Mouse (Mus musculus): ENCODE results near the gene Gm28038. TPM values are rescaled to one million over a fixed set of nuclear protein-coding genes. Genes with fewer than 3 reads are reported as not detected.

Gene Gm28038
- polyA plus RNA-seq, 1 experiment: not detected

- no peak for TF ChIP-seq GATA1 (IDR thresholded peaks at IDR 0.05; ENCODE audit: low read length)
These were observed 65.3 kb downstream of the Gm28038 start for GRCm38 (mm10) chr2:30345971-30346676.

GRCm38 (mm10) chr2:30349196-30349595 lies 68.4 kb downstream of the Gm28038 start:
- no peak for TF ChIP-seq GATA1 (IDR thresholded peaks at IDR 0.05; ENCODE audit: low read length)

Other genes with a start within 250 kb of the Gm28038 start
- 29.5 and 36.5 TPM in 2 replicates for gene Wdr34, start 232.2 kb upstream of the Gm28038 start, polyA plus RNA-seq (2012)
- gene Set, start 223.7 kb upstream of the Gm28038 start, polyA plus RNA-seq (2012): 618 and 765 TPM in 2 replicates
- 26.9 and 29.7 TPM in 2 replicates for gene Pkn3, start 203.4 kb upstream of the Gm28038 start, polyA plus RNA-seq (2012)
- 42.0 and 45.2 TPM in 2 replicates for gene Zdhhc12, start 187.4 kb upstream of the Gm28038 start, polyA plus RNA-seq (2012)
- gene Zer1, start 156.5 kb upstream of the Gm28038 start, polyA plus RNA-seq (2012): 11.1 and 18.6 TPM in 2 replicates
- gene Tbc1d13, start 147.3 kb upstream of the Gm28038 start, polyA plus RNA-seq (2012): 26.0 and 27.7 TPM in 2 replicates
- 53.8 and 67.9 TPM in 2 replicates for gene Endog, start 109.5 kb upstream of the Gm28038 start, polyA plus RNA-seq (2012)
- gene Spout1, start 102.6 kb upstream of the Gm28038 start, polyA plus RNA-seq (2012): 50.7 and 54.1 TPM in 2 replicates
- gene Kyat1, start 75.2 kb upstream of the Gm28038 start, polyA plus RNA-seq (2012): 4.8 and 16.9 TPM in 2 replicates
- 3.8 and 6.4 TPM in 2 replicates for gene Lrrc8a, start 43.3 kb upstream of the Gm28038 start, polyA plus RNA-seq (2012)
- 0.53 and 2.0 TPM in 2 replicates for gene Gm28035, start 40.5 kb upstream of the Gm28038 start, polyA plus RNA-seq (2012)
- 0.10 and 0.15 TPM in 2 replicates for gene Phyhd1, start 14.8 kb upstream of the Gm28038 start, polyA plus RNA-seq (2012)
- gene Dolk, start 5.3 kb downstream of the Gm28038 start, polyA plus RNA-seq (2012): 5.8 and 8.4 TPM in 2 replicates
- 108 and 109 TPM in 2 replicates for gene Nup188, start 5.4 kb downstream of the Gm28038 start, polyA plus RNA-seq (2012)
- gene Sh3glb2, start 78.3 kb downstream of the Gm28038 start, polyA plus RNA-seq (2012): 38.7 and 40.7 TPM in 2 replicates
- gene Miga2, start 83.2 kb downstream of the Gm28038 start, polyA plus RNA-seq (2012): 16.3 and 17.9 TPM in 2 replicates
- 24.4 and 31.5 TPM in 2 replicates for gene Dolpp1, start 111.2 kb downstream of the Gm28038 start, polyA plus RNA-seq (2012)
- gene Crat, start 134.8 kb downstream of the Gm28038 start, polyA plus RNA-seq (2012): 35.7 and 40.4 TPM in 2 replicates
- 1,075 and 1,193 TPM in 2 replicates for gene Ptpa, start 135.0 kb downstream of the Gm28038 start, polyA plus RNA-seq (2012)
- not detected in 2 replicates for gene Ier5l, start 193.2 kb downstream of the Gm28038 start, polyA plus RNA-seq (2012)